Mouse (Mus musculus) limb, embryonic 15.5 days (tissue): ENCODE data around the gene Syne3. TPM values are rescaled to one million over a fixed set of nuclear protein-coding genes. Genes with fewer than 3 reads are reported as not detected.

Experiments
- ATAC-seq: fragments of 200-750 bp; cut with Nextera tagmentation; 2 replicates; pipeline ENCODE4 v1.8.0; 2017; ENCODE audit warnings: low read depth, moderate TSS enrichment; ENCODE audit not compliant: insufficient number of reproducible peaks, low FRiP score, low TSS enrichment
- H3K27ac ChIP-seq: fragments of 300-500 bp; sonication (generic); 2 replicates; pipeline ENCODE4 v1.5.1; 2015; ENCODE audit warnings: moderate library complexity, mild to moderate bottlenecking, inconsistent platforms
- H3K27me3 ChIP-seq: fragments of 300-500 bp; sonication (generic); 2 replicates; pipeline ENCODE4 v1.6.1; 2015; ENCODE audit warnings: inconsistent platforms
- H3K36me3 ChIP-seq: fragments of 300-500 bp; sonication (generic); 2 replicates; pipeline ENCODE4 v1.6.1; 2015; ENCODE audit warnings: inconsistent platforms
- H3K4me1 ChIP-seq: fragments of 300-500 bp; sonication (generic); 2 replicates; pipeline ENCODE4 v1.6.1; 2015; ENCODE audit warnings: inconsistent platforms
- H3K4me2 ChIP-seq: fragments of 300-500 bp; sonication (generic); 2 replicates; pipeline ENCODE4 v1.6.1; 2015; ENCODE audit warnings: mild to moderate bottlenecking, inconsistent platforms
- H3K4me3 ChIP-seq: fragments of 300-500 bp; sonication (generic); 2 replicates; pipeline ENCODE4 v1.5.1; 2015; ENCODE audit warnings: mild to moderate bottlenecking, inconsistent platforms
- H3K9ac ChIP-seq: fragments of 300-500 bp; sonication (generic); 2 replicates; pipeline ENCODE4 v1.6.1; 2015; ENCODE audit warnings: inconsistent platforms
- H3K9me3 ChIP-seq: fragments of 300-500 bp; sonication (generic); 2 replicates; pipeline ENCODE4 v1.6.1; 2016; ENCODE audit warnings: inconsistent platforms
- WGBS: fragments of 180-500 bp; shearing (Covaris S2); methylation state at CpG from one replicate; pipeline ENCODE4 v1.1.7; 2015; 5-methylcytosine and 5-hydroxymethylcytosine counted together
- polyA plus RNA-seq: library from polyadenylated mRNA; unstranded; fragments of >200 nt; fragmentation: Nextera tagmentation; extraction: Ambion mirVana; gene quantifications from 2 replicates; pipeline ENCODE4 v1.2.1, GENCODE M21; 2015

The Syne3 gene
- polyA plus RNA-seq, 1 experiment from 2014 or later = 3.3 TPM

DNA sequence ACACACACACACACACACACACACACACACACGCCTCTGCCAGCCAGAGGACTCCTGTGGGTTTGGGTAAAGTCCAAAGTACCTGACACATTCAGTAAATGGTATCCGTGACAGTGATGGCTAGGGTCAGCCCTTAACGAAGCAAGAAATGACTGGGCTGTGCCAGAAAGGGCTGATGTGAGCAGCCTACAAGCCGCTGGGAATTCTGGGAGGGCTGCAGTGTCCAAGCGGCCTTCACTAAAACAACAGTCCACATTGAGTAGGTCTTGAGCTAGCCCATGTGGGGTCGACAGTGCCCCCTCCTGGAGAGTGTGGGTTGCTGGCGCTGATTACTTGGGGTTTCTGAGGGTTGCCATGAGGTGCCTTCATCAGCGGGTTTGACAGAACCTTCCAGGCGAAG is 110.9 kb downstream of the Syne3 start:
- 74% methylated on average over 9 of the region's 9 CpGs for WGBS
- ATAC-seq = no peak
- Histone ChIP-seq H3K27me3 (peaks cover 4% of the 10 kb centered on the region; the same call in 1 of the 2 replicates), H3K27ac (no peak overlapping the region), H3K9me3 (no peaks in the 10 kb centered on the region), H3K4me2 (no peak overlapping the region), H3K4me3 (no peak overlapping the region), H3K4me1 (peaks cover 39% of the 10 kb centered on the region), H3K36me3 (no peaks in the 10 kb centered on the region), H3K9ac (no peak overlapping the region)

DNA sequence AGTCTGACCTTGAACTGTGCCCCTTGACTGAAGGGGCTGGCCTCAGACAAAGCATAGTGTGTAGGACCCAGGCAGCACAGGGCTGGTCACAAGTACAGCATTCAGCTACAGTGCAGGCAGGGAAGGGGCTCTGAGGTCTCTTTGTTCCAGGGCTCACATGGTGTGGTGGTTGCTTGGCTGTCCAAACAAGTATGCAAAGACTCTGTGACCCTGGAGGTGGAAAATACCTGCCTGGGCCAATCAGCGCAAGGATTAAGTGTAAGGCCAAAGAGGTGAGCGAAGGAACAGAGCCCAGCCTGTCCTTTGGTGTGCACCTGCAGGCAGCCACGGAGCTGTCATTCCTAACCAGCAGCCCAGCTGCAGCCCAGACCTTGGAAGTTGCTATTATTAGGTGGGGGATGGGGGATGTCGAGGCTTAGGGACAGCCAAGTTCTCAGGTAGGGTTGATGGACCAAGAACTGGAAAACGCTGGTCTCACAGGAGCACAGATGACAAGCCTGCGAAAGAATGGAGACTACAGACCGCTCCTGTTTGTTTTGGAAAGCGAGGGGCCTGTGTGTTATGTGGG is 112.5 kb downstream of the Syne3 start:
- 35% methylated on average over 8 of the region's 8 CpGs for WGBS
- Histone ChIP-seq H3K36me3 (no peaks in the 10 kb centered on the region), H3K4me3 (no peak overlapping the region), H3K27me3 (0 out of 2 replicates have a peak, but pooled peaks cover 3% of the 10 kb centered on the region), H3K27ac (peak overlapping the region; percentile 50), H3K9me3 (no peaks in the 10 kb centered on the region), H3K4me2 (no peak overlapping the region), H3K4me1 (peaks cover 35% of the 10 kb centered on the region), H3K9ac (no peak overlapping the region)
- peak; percentile 41 for ATAC-seq

DNA sequence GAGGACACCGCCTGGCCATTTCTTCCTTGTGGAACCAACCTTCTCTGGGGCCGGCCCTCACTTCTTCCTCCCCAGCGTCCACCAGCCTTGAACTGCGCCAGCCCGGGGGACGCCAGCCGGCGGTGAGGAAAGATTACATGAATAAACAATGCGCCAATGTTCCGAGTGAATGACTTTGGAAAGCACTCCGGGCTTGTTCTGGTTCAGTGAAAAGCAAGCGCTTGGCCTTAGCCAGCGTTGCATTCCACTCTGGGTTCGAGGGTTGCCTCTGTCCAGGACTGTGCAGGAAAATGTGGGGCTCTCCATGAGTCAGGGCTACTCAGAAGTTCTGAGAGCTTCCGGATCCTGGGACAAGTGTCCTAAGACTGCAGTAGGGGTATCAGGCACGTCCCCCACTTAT is 113.0 kb downstream of the Syne3 start:
- WGBS = 76% methylated on average over 16 of the region's 16 CpGs
- peak overlapping the region; percentile 50 for H3K27ac ChIP-seq
- H3K9ac ChIP-seq = no peak overlapping the region
- peaks cover 33% of the 10 kb centered on the region for H3K4me1 ChIP-seq
- 0 out of 2 replicates have a peak, but pooled peaks have one; percentile 8 for ATAC-seq
- no peaks in the 10 kb centered on the region for H3K27me3 ChIP-seq
- H3K4me3 ChIP-seq = no peak overlapping the region
- H3K4me2 ChIP-seq = no peak overlapping the region
- no peaks in the 10 kb centered on the region for H3K9me3 ChIP-seq
- no peaks in the 10 kb centered on the region for H3K36me3 ChIP-seq

DNA sequence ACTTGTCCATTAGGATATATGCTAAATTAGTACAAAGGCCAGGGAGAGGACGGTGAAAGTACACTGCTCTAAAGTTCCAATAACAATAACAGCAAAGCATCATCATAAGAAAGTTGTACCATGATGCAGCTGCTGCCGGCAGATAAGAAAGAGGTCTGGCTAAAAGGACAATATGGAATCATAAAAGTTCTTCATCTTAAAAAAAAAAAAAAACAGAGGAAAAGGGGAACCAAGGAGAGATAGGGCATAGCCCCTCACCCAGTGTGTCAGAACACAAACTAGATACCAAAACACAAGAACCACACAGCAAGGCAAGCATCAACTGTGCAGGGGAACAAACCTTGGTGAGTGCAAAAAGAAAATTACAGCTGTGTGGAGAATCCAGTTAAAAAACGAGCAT is 117.4 kb downstream of the Syne3 start:
- Histone ChIP-seq H3K9ac (no peak overlapping the region), H3K4me2 (no peak overlapping the region), H3K9me3 (no peaks in the 10 kb centered on the region), H3K4me1 (peaks cover 9% of the 10 kb centered on the region), H3K27ac (no peak overlapping the region), H3K4me3 (no peak overlapping the region), H3K27me3 (no peaks in the 10 kb centered on the region), H3K36me3 (no peaks in the 10 kb centered on the region)
- no peak for ATAC-seq
- WGBS = 91% methylated on average over 3 of the region's 3 CpGs

DNA sequence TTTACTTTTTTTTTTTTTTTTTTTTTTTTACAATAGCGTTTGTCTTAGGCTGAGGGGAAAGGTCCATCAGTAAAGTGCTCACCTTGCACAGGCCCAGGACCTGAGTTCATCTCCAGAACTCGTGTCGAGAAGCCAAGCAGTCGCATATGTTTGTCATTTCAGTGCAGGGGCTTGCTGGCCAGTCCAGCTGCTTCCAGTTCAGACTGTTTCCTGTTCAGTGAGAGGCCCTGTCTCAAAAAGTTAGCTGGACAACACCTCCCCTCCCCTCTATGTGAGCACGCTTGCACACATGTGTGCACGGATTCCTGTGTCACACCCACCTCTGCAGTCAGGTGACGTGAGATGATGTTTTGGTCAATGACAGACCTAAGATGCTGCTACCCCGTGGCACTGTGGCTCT is 119.5 kb downstream of the Syne3 start:
- no peak overlapping the region for H3K9ac ChIP-seq
- H3K36me3 ChIP-seq = no peaks in the 10 kb centered on the region
- H3K4me1 ChIP-seq = no peaks in the 10 kb centered on the region
- 62% methylated on average over 8 of the region's 8 CpGs for WGBS
- H3K9me3 ChIP-seq = no peaks in the 10 kb centered on the region
- no peak for ATAC-seq
- H3K27ac ChIP-seq = no peak overlapping the region
- no peak overlapping the region for H3K4me2 ChIP-seq
- H3K4me3 ChIP-seq = no peak overlapping the region
- H3K27me3 ChIP-seq = no peaks in the 10 kb centered on the region

DNA sequence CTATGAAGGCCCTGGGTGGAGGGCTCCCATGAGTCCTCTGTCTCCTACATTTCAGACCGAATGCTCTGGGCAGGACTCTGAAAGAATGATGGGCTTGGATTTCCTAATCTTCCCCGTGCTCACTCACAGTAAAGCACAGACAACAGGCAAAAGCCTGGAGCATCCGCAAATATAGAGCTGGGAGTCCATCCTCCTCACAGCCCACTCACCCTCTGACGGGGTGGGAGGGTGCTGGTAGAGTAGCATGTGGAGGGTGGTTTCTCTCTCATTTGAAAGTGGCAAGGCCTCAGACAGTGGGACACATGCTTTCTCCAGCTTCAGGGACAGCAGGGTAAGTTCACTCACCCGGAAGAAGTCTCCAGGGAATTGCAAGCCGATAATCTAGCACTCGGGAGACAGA is 123.5 kb downstream of the Syne3 start:
- Histone ChIP-seq H3K36me3 (no peaks in the 10 kb centered on the region), H3K27ac (no peak overlapping the region), H3K4me1 (0 out of 2 replicates have a peak, but pooled peaks cover 3% of the 10 kb centered on the region), H3K4me3 (no peak overlapping the region), H3K9me3 (no peaks in the 10 kb centered on the region), H3K4me2 (no peak overlapping the region), H3K9ac (no peak overlapping the region), H3K27me3 (no peaks in the 10 kb centered on the region)
- ATAC-seq = no peak
- 85% methylated on average over 7 of the region's 7 CpGs for WGBS

DNA sequence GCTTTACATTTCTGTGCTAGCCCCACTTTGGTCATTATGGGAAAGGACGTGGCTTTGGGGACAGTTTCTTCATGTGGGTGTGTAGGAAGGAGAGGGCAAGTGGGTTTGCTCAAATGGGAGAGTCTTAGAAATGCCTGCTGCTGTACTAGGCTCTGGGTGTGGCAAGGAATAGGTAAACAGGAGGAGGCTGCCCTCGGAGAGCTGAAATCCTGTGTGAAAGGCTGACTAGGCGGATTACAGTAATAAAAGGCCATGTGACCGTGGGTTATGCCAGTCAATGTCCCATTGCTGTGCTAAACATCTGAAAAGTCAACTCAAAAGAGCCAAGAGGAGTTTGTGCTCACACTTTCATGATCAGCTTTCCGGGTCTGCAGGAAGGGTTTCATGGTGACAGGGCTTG is 127.1 kb downstream of the Syne3 start:
- Histone ChIP-seq H3K4me2 (no peak overlapping the region), H3K9ac (no peak overlapping the region), H3K9me3 (no peaks in the 10 kb centered on the region), H3K27ac (no peak overlapping the region), H3K27me3 (no peaks in the 10 kb centered on the region), H3K36me3 (no peaks in the 10 kb centered on the region), H3K4me1 (0 out of 2 replicates have a peak, but pooled peaks cover 3% of the 10 kb centered on the region), H3K4me3 (no peak overlapping the region)
- 50% methylated on average over 5 of the region's 5 CpGs for WGBS
- no peak for ATAC-seq

DNA sequence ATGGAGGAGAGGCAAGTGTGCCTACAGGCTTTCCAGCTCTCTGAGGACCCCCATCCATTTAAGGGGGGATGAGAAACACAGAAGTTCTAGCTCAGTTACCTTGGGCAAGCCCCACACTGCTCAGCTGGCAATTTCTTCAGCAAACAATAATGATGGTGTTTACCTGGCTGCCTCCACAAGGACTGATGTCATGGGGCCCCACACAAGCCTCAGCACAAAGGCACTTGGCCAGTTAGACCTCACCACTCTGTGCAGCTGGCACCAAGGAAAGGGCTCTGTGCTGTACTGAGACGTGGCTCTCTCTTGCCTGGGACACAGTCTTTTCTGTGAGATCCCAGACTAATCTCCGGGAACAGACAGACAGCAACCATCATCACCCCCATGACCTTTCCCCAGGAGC is 127.5 kb downstream of the Syne3 start:
- 66% methylated on average over 2 of the region's 2 CpGs for WGBS
- Histone ChIP-seq H3K9me3 (no peaks in the 10 kb centered on the region), H3K4me3 (no peak overlapping the region), H3K27me3 (no peaks in the 10 kb centered on the region), H3K36me3 (no peaks in the 10 kb centered on the region), H3K27ac (no peak overlapping the region), H3K4me1 (0 out of 2 replicates have a peak, but pooled peaks cover 3% of the 10 kb centered on the region), H3K9ac (no peak overlapping the region), H3K4me2 (no peak overlapping the region)
- no peak; the same call in 1 of the 2 replicates for ATAC-seq

GRCm38 (mm10) chr12:104881518-104882060 is 128.0 kb downstream of the Syne3 start:
- Histone ChIP-seq H3K27me3 (no peaks in the 10 kb centered on the region), H3K4me1 (0 out of 2 replicates have a peak, but pooled peaks cover 3% of the 10 kb centered on the region), H3K9ac (no peak overlapping the region), H3K27ac (no peak overlapping the region), H3K4me2 (no peak overlapping the region), H3K9me3 (no peaks in the 10 kb centered on the region), H3K36me3 (no peaks in the 10 kb centered on the region), H3K4me3 (no peak overlapping the region)
- 63% methylated on average over 4 of the region's 4 CpGs for WGBS
- 0 out of 2 replicates have a peak, but pooled peaks have one; percentile 26 for ATAC-seq

GRCm38 (mm10) chr12:104880367-104880766 is 129.2 kb downstream of the Syne3 start:
- no peaks in the 10 kb centered on the region for H3K27me3 ChIP-seq
- WGBS = 60% methylated on average over 12 of the region's 12 CpGs
- H3K9me3 ChIP-seq = no peaks in the 10 kb centered on the region

More at GRCm38 (mm10) chr12:104880367-104880766, 129.2 kb downstream of the Syne3 start:
- no peak for ATAC-seq
- no peaks in the 10 kb centered on the region for H3K36me3 ChIP-seq
- H3K9ac ChIP-seq = no peak overlapping the region
- 0 out of 2 replicates have a peak, but pooled peaks cover 6% of the 10 kb centered on the region for H3K4me1 ChIP-seq
- H3K27ac ChIP-seq = no peak overlapping the region
- H3K4me3 ChIP-seq = no peak overlapping the region
- H3K4me2 ChIP-seq = no peak overlapping the region
